Mouse (Mus musculus) kidney, embryonic 14.5 days (tissue): ENCODE data around the gene Tert. TPM values are rescaled to one million over a fixed set of nuclear protein-coding genes. Genes with fewer than 3 reads are reported as not detected.

Experiments used
- ATAC-seq: fragments of 200-750 bp; cut with Nextera tagmentation; 2 replicates; pipeline ENCODE4 v1.8.0; 2017; ENCODE audit warnings: moderate number of reproducible peaks, mild to moderate bottlenecking, moderate TSS enrichment, moderate library complexity; ENCODE audit not compliant: low FRiP score, low TSS enrichment
- H3K27ac ChIP-seq: fragments of 300-500 bp; sonication (generic); 2 replicates; pipeline ENCODE4 v1.5.1; 2014; ENCODE audit warnings: low read depth, mild to moderate bottlenecking, low read length, moderate library complexity, mixed read lengths
- H3K27me3 ChIP-seq: fragments of 300-500 bp; sonication (generic); 2 replicates; pipeline ENCODE4 v1.6.1; 2014; ENCODE audit warnings: mild to moderate bottlenecking, low read length; ENCODE audit not compliant: control insufficient read depth, insufficient read depth
- H3K36me3 ChIP-seq: fragments of 300-500 bp; sonication (generic); 2 replicates; pipeline ENCODE4 v1.6.1; 2014; ENCODE audit warnings: low read length, mixed read lengths; ENCODE audit not compliant: control insufficient read depth, insufficient read depth
- H3K4me1 ChIP-seq: fragments of 300-500 bp; sonication (generic); 2 replicates; pipeline ENCODE4 v1.6.1; 2014; ENCODE audit warnings: low read length, mixed read lengths; ENCODE audit not compliant: control insufficient read depth, insufficient read depth
- H3K4me2 ChIP-seq: fragments of 300-500 bp; sonication (generic); replicated peaks from 2 replicates; pipeline ENCODE4 v1.6.1; 2014; ENCODE audit warnings: low read depth, mild to moderate bottlenecking, low read length
- H3K4me3 ChIP-seq: fragments of 300-500 bp; sonication (generic); 2 replicates; pipeline ENCODE4 v1.5.1; 2014; ENCODE audit warnings: mild to moderate bottlenecking, low read length
- H3K9ac ChIP-seq: fragments of 300-500 bp; sonication (generic); 2 replicates; pipeline ENCODE4 v1.6.1; 2014; ENCODE audit warnings: low read depth, mild to moderate bottlenecking, low read length, moderate library complexity
- H3K9me3 ChIP-seq: fragments of 300-500 bp; sonication (generic); 2 replicates; pipeline ENCODE4 v1.6.1; 2016; ENCODE audit warnings: low read length; ENCODE audit not compliant: control insufficient read depth
- WGBS: fragments of 180-500 bp; shearing (Covaris S2); extraction: QIAGEN DNeasy Blood & Tissue Kit; methylation state at CpG from one replicate; pipeline ENCODE4 v1.1.7; 2014; 5-methylcytosine and 5-hydroxymethylcytosine counted together
- polyA plus RNA-seq: library from polyadenylated mRNA; unstranded; fragments of >200 nt; fragmentation: Nextera tagmentation; extraction: Ambion mirVana; gene quantifications from 2 replicates; pipeline ENCODE4 v1.2.1, GENCODE M21; 2014

The Tert gene
- polyA plus RNA-seq, 1 experiment from 2014 or later, result 7.9 TPM

GRCm38 (mm10) chr13:73653266-73653665 is 26.6 kb downstream of the Tert start:
- no peaks in the 10 kb centered on the region for H3K4me1 ChIP-seq
- no peak overlapping the region for H3K4me3 ChIP-seq
- no peak for ATAC-seq
- no peak overlapping the region for H3K27ac ChIP-seq
- no peak overlapping the region for H3K4me2 ChIP-seq
- H3K36me3 ChIP-seq, result peaks cover 5% of the 10 kb centered on the region; the same call in 1 of the 2 replicates
- no peaks in the 10 kb centered on the region for H3K27me3 ChIP-seq
- H3K9ac ChIP-seq, result no peak overlapping the region
- WGBS, result 83% methylated on average over 3 of the region's 3 CpGs
- no peaks in the 10 kb centered on the region for H3K9me3 ChIP-seq

- no peak overlapping the region for H3K9ac ChIP-seq
- no peaks in the 10 kb centered on the region for H3K4me1 ChIP-seq
- no peak overlapping the region for H3K4me3 ChIP-seq
- H3K9me3 ChIP-seq, result no peaks in the 10 kb centered on the region
- H3K27ac ChIP-seq, result no peak overlapping the region
- H3K36me3 ChIP-seq, result no peaks in the 10 kb centered on the region
- H3K4me2 ChIP-seq, result no peak overlapping the region
- WGBS, result 74% methylated on average over 3 of the region's 3 CpGs
- H3K27me3 ChIP-seq, result no peaks in the 10 kb centered on the region
- no peak for ATAC-seq
Measured at GRCm38 (mm10) chr13:73654976-73655375, 28.3 kb downstream of the Tert start.

GRCm38 (mm10) chr13:73658953-73659352 is 32.2 kb downstream of the Tert start:
- Histone ChIP-seq H3K4me2 (no peak overlapping the region), H3K4me1 (no peaks in the 10 kb centered on the region), H3K36me3 (no peaks in the 10 kb centered on the region), H3K4me3 (no peak overlapping the region), H3K27ac (no peak overlapping the region), H3K9me3 (no peaks in the 10 kb centered on the region), H3K9ac (no peak overlapping the region), H3K27me3 (no peaks in the 10 kb centered on the region)
- 45% methylated on average over 2 of the region's 2 CpGs for WGBS
- no peak for ATAC-seq

- H3K36me3 ChIP-seq, result no peaks in the 10 kb centered on the region
- H3K4me2 ChIP-seq, result no peak overlapping the region
- WGBS, result 76% methylated on average over 2 of the region's 2 CpGs
- no peak overlapping the region for H3K27ac ChIP-seq
- no peaks in the 10 kb centered on the region for H3K4me1 ChIP-seq
- no peak for ATAC-seq
- H3K27me3 ChIP-seq, result no peaks in the 10 kb centered on the region
- no peak overlapping the region for H3K4me3 ChIP-seq
- no peak overlapping the region for H3K9ac ChIP-seq
- H3K9me3 ChIP-seq, result no peaks in the 10 kb centered on the region
Measured at GRCm38 (mm10) chr13:73660163-73660695, 33.5 kb downstream of the Tert start.

GRCm38 (mm10) chr13:73675161-73675560 is 48.5 kb downstream of the Tert start:
- no peak overlapping the region for H3K9ac ChIP-seq
- no peaks in the 10 kb centered on the region; the same call in 1 of the 2 replicates for H3K4me1 ChIP-seq
- WGBS, result 88% methylated on average over 7 of the region's 7 CpGs
- H3K4me2 ChIP-seq, result no peak overlapping the region
- H3K27ac ChIP-seq, result no peak overlapping the region
- ATAC-seq, result no peak
- H3K36me3 ChIP-seq, result no peaks in the 10 kb centered on the region
- no peak overlapping the region for H3K4me3 ChIP-seq
- no peaks in the 10 kb centered on the region for H3K27me3 ChIP-seq
- H3K9me3 ChIP-seq, result no peaks in the 10 kb centered on the region

GRCm38 (mm10) chr13:73677853-73678252 is 51.1 kb downstream of the Tert start, which contains the start of gene Slc6a18:
Slc6a18 (minus strand) TSS chr13:73678023.
- no peak within 1 kb of the TSS for H3K27ac ChIP-seq
- H3K27me3 ChIP-seq, result no peaks in the 10 kb centered on the region
- ATAC-seq, result no peak
- H3K9ac ChIP-seq, result no peak within 1 kb of the TSS
- H3K4me3 ChIP-seq, result no peak within 1 kb of the TSS
- WGBS, result 88% methylated on average over 3 of the region's 3 CpGs
- H3K9me3 ChIP-seq, result no peaks in the 10 kb centered on the region
- no peaks in the 10 kb centered on the region; the same call in 1 of the 2 replicates for H3K4me1 ChIP-seq
- H3K36me3 ChIP-seq, result no peaks in the 10 kb centered on the region
- H3K4me2 ChIP-seq, result no peak within 1 kb of the TSS

- no peak overlapping the region for H3K9ac ChIP-seq
- no peak overlapping the region for H3K4me3 ChIP-seq
- no peak overlapping the region for H3K27ac ChIP-seq
- WGBS, result 57% methylated on average over 2 of the region's 2 CpGs
- no peak for ATAC-seq
- H3K36me3 ChIP-seq, result no peaks in the 10 kb centered on the region
- H3K4me1 ChIP-seq, result no peaks in the 10 kb centered on the region; the same call in 1 of the 2 replicates
- no peak overlapping the region for H3K4me2 ChIP-seq
- H3K27me3 ChIP-seq, result no peaks in the 10 kb centered on the region
- no peaks in the 10 kb centered on the region for H3K9me3 ChIP-seq
Measured at GRCm38 (mm10) chr13:73679311-73679710, 52.6 kb downstream of the Tert start.

- no peaks in the 10 kb centered on the region for H3K27me3 ChIP-seq
Measured at GRCm38 (mm10) chr13:73680394-73680793, 53.7 kb downstream of the Tert start.

GRCm38 (mm10) chr13:73682226-73682625 is 55.5 kb downstream of the Tert start:
- Histone ChIP-seq H3K4me1 (no peaks in the 10 kb centered on the region; the same call in 1 of the 2 replicates), H3K27me3 (no peaks in the 10 kb centered on the region), H3K36me3 (no peaks in the 10 kb centered on the region), H3K9ac (no peak overlapping the region), H3K4me2 (no peak overlapping the region), H3K9me3 (no peaks in the 10 kb centered on the region), H3K4me3 (no peak overlapping the region), H3K27ac (no peak overlapping the region)
- 96% methylated on average over 2 of the region's 2 CpGs for WGBS
- no peak for ATAC-seq

More at GRCm38 (mm10) chr13:73680394-73680793, 53.7 kb downstream of the Tert start:
- H3K9ac ChIP-seq, result no peak overlapping the region
- peak; percentile 85 for ATAC-seq
- WGBS, result 29% methylated on average over 1 of the region's 1 CpGs
- H3K4me3 ChIP-seq, result no peak overlapping the region
- H3K4me2 ChIP-seq, result no peak overlapping the region
- no peaks in the 10 kb centered on the region for H3K9me3 ChIP-seq
- peak overlapping the region; percentile 82 for H3K27ac ChIP-seq
- no peaks in the 10 kb centered on the region for H3K36me3 ChIP-seq
- H3K4me1 ChIP-seq, result no peaks in the 10 kb centered on the region; the same call in 1 of the 2 replicates
